Mouse (Mus musculus) neural tube, embryonic 14.5 days (tissue): Measurements from ENCODE around the gene Hace1. TPM values are rescaled to one million over a fixed set of nuclear protein-coding genes. Genes with fewer than 3 reads are reported as not detected.

ENCODE experiments used
- microRNA-seq: library from miRNA; unstranded; fragments of <30 nt; microRNA quantifications from one replicate; pipeline ENCODE4, GENCODE M21; 2016
- polyA plus RNA-seq: library from polyadenylated mRNA; unstranded; fragments of >200 nt; fragmentation: Nextera tagmentation; extraction: Ambion mirVana; gene quantifications from 2 replicates; pipeline ENCODE4 v1.2.1, GENCODE M21; 2014

The Hace1 gene
- polyA plus RNA-seq, 1 experiment from 2014 or later: 15.1 TPM

Small RNA genes lying within 50 kb of the gene (microRNA-seq; reads per million reads assigned to microRNA genes)
- gene Gm27731: not detected

Other genes starting within 250 kb of the Hace1 start
- 2.4 and 5.3 TPM in 2 replicates for gene Bves, start 242.1 kb upstream of the Hace1 start, polyA plus RNA-seq
- gene Lin28b, start 91.4 kb upstream of the Hace1 start, polyA plus RNA-seq: 12.7 and 12.9 TPM in 2 replicates